In the genomic region with DNA sequence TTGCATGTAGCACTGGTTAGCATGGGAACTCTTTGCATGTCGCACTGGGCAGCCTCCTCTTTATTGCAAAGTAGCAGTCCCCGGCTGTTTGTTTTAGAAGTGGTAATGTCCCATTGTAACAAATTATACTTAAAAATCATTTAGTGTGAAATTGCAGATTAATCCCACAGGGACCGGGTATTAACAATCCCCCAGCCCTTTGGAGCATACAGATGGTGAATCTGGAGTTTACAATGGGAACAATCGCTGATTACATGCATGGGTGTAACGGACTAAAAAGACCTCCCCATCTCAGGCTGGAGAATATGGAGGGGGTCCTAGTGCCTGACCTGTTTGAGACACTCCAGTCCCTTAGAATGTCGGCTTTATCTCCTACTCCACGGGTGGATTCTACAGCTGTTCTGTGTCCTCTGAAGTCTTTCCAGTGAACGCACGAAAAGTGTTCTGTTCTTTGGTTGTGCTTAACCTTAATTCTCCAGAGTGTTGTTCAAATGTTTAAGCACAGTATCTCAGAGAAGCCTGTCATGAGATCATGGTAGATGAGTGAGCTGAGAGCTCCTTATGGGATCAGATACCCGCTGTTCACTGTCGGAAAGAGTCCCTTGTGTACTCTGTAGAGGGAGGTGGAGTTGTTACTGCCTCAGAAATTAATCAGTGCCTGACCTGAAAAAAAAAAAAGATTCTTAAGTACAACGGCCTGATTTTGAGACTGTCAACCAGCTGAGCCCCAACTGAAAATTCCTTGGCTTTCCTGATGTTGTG, we compare ENCODE assay signal across 19 mouse cellular contexts. TPM values are rescaled to one million over a fixed set of nuclear protein-coding genes. Genes with fewer than 3 reads are reported as not detected.
DNase-seq lines count a peak whose midpoint lies in the region; ATAC-seq lines count a peak whose summit lies in the region.
"Had no signal": no experiment of that assay in that cellular context is flagged by ENCODE, and none has a peak within 500 bp of the region (broad histone marks: within the 10 kb centered on the region; RNA-seq: fewer than 3 reads in every experiment).

No protein-coding gene starts in this region.

- WGBS in neural tube, embryonic 11.5 days: 35% methylated on average over 12 of the region's 12 CpGs
- 15% methylated on average over 12 of the region's 12 CpGs for WGBS in hindbrain, embryonic 14.5 days
- WGBS in midbrain, embryonic 15.5 days: 11% methylated on average over 12 of the region's 12 CpGs
- 63% methylated on average over 12 of the region's 12 CpGs for WGBS in liver, embryonic 11.5 days

- H3K36me3 ChIP-seq in neural tube, embryonic 11.5 days (ENCODE audit: control insufficient read depth, insufficient read depth, low read length): no peaks in the 10 kb centered on the region
- H3K36me3 ChIP-seq in hindbrain, embryonic 14.5 days (replicated peaks; ENCODE audit: control insufficient read depth, insufficient read depth): no peaks in the 10 kb centered on the region
- H3K36me3 ChIP-seq in midbrain, embryonic 15.5 days (replicated peaks): no peaks in the 10 kb centered on the region
- no peaks in the 10 kb centered on the region for H3K36me3 ChIP-seq in liver, embryonic 11.5 days (ENCODE audit: control insufficient read depth, insufficient read depth, low read length)
- H3K36me3 ChIP-seq: embryonic facial prominence, embryonic 13.5 days had no signal

- H3K4me2 ChIP-seq in neural tube, embryonic 11.5 days (ENCODE audit: low read depth): no peak overlapping the region
- peak overlapping the region; percentile 23; the same call in 1 of the 2 replicates for H3K4me2 ChIP-seq in hindbrain, embryonic 14.5 days (replicated peaks)
- H3K4me2 ChIP-seq in midbrain, embryonic 15.5 days: peak overlapping the region; percentile 31
- H3K4me2 ChIP-seq in liver, embryonic 11.5 days: no peak overlapping the region
- H3K4me2 ChIP-seq: embryonic facial prominence, embryonic 13.5 days had no signal

- peaks cover 13% of the 10 kb centered on the region; the same call in 1 of the 2 replicates for H3K4me1 ChIP-seq in neural tube, embryonic 11.5 days (ENCODE audit: control insufficient read depth, insufficient read depth, low read length)
- H3K4me1 ChIP-seq in hindbrain, embryonic 14.5 days (replicated peaks; ENCODE audit: control insufficient read depth, insufficient read depth, low read length): peaks cover 10% of the 10 kb centered on the region; the same call in 1 of the 2 replicates
- H3K4me1 ChIP-seq in midbrain, embryonic 15.5 days: peaks cover 27% of the 10 kb centered on the region
- peaks cover 4% of the 10 kb centered on the region; the same call in 1 of the 2 replicates for H3K4me1 ChIP-seq in liver, embryonic 11.5 days (replicated peaks; ENCODE audit: control insufficient read depth, insufficient read depth, low read length)

- H3K9me3 ChIP-seq in neural tube, embryonic 11.5 days (ENCODE audit: control insufficient read depth, low read length): no peaks in the 10 kb centered on the region
- no peaks in the 10 kb centered on the region for H3K9me3 ChIP-seq in hindbrain, embryonic 14.5 days (ENCODE audit: control insufficient read depth, low read length)
- H3K9me3 ChIP-seq in midbrain, embryonic 15.5 days: no peaks in the 10 kb centered on the region
- H3K9me3 ChIP-seq in liver, embryonic 11.5 days (ENCODE audit: control insufficient read depth, low read length): no peaks in the 10 kb centered on the region
- H3K9me3 ChIP-seq: embryonic facial prominence, embryonic 13.5 days had no signal

- peaks cover 45% of the 10 kb centered on the region for H3K27me3 ChIP-seq in neural tube, embryonic 11.5 days (ENCODE audit: control insufficient read depth, insufficient read depth, low read length)
- peaks cover 64% of the 10 kb centered on the region for H3K27me3 ChIP-seq in hindbrain, embryonic 14.5 days (ENCODE audit: control insufficient read depth, insufficient read depth, low read length)
- peaks cover 36% of the 10 kb centered on the region for H3K27me3 ChIP-seq in midbrain, embryonic 15.5 days (replicated peaks)
- peaks cover 35% of the 10 kb centered on the region for H3K27me3 ChIP-seq in liver, embryonic 11.5 days (replicated peaks; ENCODE audit: control insufficient read depth, insufficient read depth, low read length)

- H3K4me3 ChIP-seq in neural tube, embryonic 11.5 days (ENCODE audit: low read depth, low read length): no peak overlapping the region
- no peak overlapping the region for H3K4me3 ChIP-seq in hindbrain, embryonic 14.5 days (replicated peaks; ENCODE audit: low read length)
- H3K4me3 ChIP-seq in midbrain, embryonic 15.5 days: peak overlapping the region; percentile 11; the same call in 1 of the 2 replicates
- no peak overlapping the region for H3K4me3 ChIP-seq in liver, embryonic 11.5 days (ENCODE audit: low read depth, low read length)
- H3K4me3 ChIP-seq: embryonic facial prominence, embryonic 13.5 days had no signal

- ATAC-seq in neural tube, embryonic 11.5 days (ENCODE audit: insufficient read depth, low FRiP score, low TSS enrichment): peak; percentile 60; the same call in 1 of the 2 replicates
- no peak for ATAC-seq in hindbrain, embryonic 14.5 days (ENCODE audit: low FRiP score)
- no peak for ATAC-seq in midbrain, embryonic 15.5 days (replicated peaks)
- no peak for ATAC-seq in liver, embryonic 11.5 days (replicated peaks; ENCODE audit: low FRiP score)

- no peak overlapping the region for H3K27ac ChIP-seq in neural tube, embryonic 11.5 days (ENCODE audit: low read depth, low read length)
- H3K27ac ChIP-seq in hindbrain, embryonic 14.5 days: no peak overlapping the region
- H3K27ac ChIP-seq in midbrain, embryonic 15.5 days: no peak overlapping the region
- H3K27ac ChIP-seq in liver, embryonic 11.5 days (ENCODE audit: low read depth, low read length): no peak overlapping the region
- H3K27ac ChIP-seq: embryonic facial prominence, embryonic 13.5 days; kidney, postnatal 0 days had no signal

- peak; percentile 32 for DNase-seq in neural tube, embryonic 11.5 days (ENCODE audit: low spot score)
- no peak for DNase-seq in neural tube, embryonic 10.5 days (ENCODE audit: extremely low spot score, low spot score)
- no peak for DNase-seq in hindbrain, embryonic 14.5 days (ENCODE audit: low spot score)
- no peak for DNase-seq in layer of hippocampus, postnatal 25 days (ENCODE audit: extremely low spot score in 1 of 2, low spot score in 1 of 2)
- no peak for DNase-seq in ovary, postnatal 36 days (ENCODE audit: low spot score)
- DNase-seq in right cerebral cortex, adult 2 months (ENCODE audit: low spot score in 2 of 2): no peak
- DNase-seq in liver, embryonic 11.5 days (ENCODE audit: low spot score): no peak
- DNase-seq: cerebellum, adult 9-10 months; heart, adult 18-20 months; lung, postnatal 36 days; thymus, postnatal 4 days had no signal

- no peak overlapping the region for H3K9ac ChIP-seq in neural tube, embryonic 11.5 days (ENCODE audit: low read length)
- H3K9ac ChIP-seq in hindbrain, embryonic 14.5 days: no peak overlapping the region
- H3K9ac ChIP-seq in midbrain, embryonic 15.5 days: no peak overlapping the region
- no peak overlapping the region for H3K9ac ChIP-seq in liver, embryonic 11.5 days (ENCODE audit: low read depth, low read length)
- H3K9ac ChIP-seq: embryonic facial prominence, embryonic 13.5 days had no signal

RNA-seq across cellular contexts. Expression of gene Foxn4, which starts 6.0 kb away (rescaled TPM):
- polyA plus RNA-seq in neural tube, embryonic 11.5 days (2014; fragmentation: Nextera tagmentation; extraction: Ambion mirVana): 1.7 and 1.9 TPM in 2 replicates
- polyA plus RNA-seq in hindbrain, embryonic 14.5 days (2014; fragmentation: Nextera tagmentation; extraction: Ambion mirVana): 0.24 and 0.56 TPM in 2 replicates
- 0.88 and 0.89 TPM in 2 replicates for polyA plus RNA-seq in midbrain, embryonic 15.5 days (2015; fragmentation: Nextera tagmentation; extraction: Ambion mirVana)
- total RNA-seq in layer of hippocampus, postnatal 25 days (2021): not detected
- polyA plus RNA-seq in liver, embryonic 11.5 days (2014; fragmentation: Nextera tagmentation; extraction: Ambion mirVana): not detected in 2 replicates
- total RNA-seq: adrenal gland, adult 18-20 months; heart, adult 18-20 months had no signal
- polyA plus RNA-seq: heart, postnatal 0 days; intestine, embryonic 14.5 days; kidney, postnatal 0 days; limb, embryonic 11.5 days; liver, embryonic 16.5 days had no signal

RNA-seq across cellular contexts. Expression of gene Myo1h, which starts 9.4 kb away (rescaled TPM):
- polyA plus RNA-seq in neural tube, embryonic 11.5 days (2014; fragmentation: Nextera tagmentation; extraction: Ambion mirVana): 0.26 and 0.42 TPM in 2 replicates
- 0.64 TPM in 2 replicates for polyA plus RNA-seq in hindbrain, embryonic 14.5 days (2014; fragmentation: Nextera tagmentation; extraction: Ambion mirVana)
- polyA plus RNA-seq in midbrain, embryonic 15.5 days (2015; fragmentation: Nextera tagmentation; extraction: Ambion mirVana): 0.69 and 1.1 TPM in 2 replicates
- total RNA-seq in layer of hippocampus, postnatal 25 days (2021): 1 to 10 TPM; 2.4 to 2.7 TPM
- polyA plus RNA-seq in liver, embryonic 11.5 days (2014; fragmentation: Nextera tagmentation; extraction: Ambion mirVana): 0.40 and 0.45 TPM in 2 replicates

Comparison
In these comparisons a context has a peak if more than half of its experiments do, and no peak if none do; other contexts are left out.
1. H3K4me2 ChIP-seq: peak in hindbrain, embryonic 14.5 days (single experiment) and midbrain, embryonic 15.5 days (single experiment); none in neural tube, embryonic 11.5 days (single experiment) and liver, embryonic 11.5 days (single experiment).